Mouse (Mus musculus): ENCODE results near the gene Kcng3. TPM values are rescaled to one million over a fixed set of nuclear protein-coding genes. Genes with fewer than 3 reads are reported as not detected.

Kcng3 gene
- polyA plus RNA-seq, 1 experiment from 2014 or later, result 0.19 TPM

DNA sequence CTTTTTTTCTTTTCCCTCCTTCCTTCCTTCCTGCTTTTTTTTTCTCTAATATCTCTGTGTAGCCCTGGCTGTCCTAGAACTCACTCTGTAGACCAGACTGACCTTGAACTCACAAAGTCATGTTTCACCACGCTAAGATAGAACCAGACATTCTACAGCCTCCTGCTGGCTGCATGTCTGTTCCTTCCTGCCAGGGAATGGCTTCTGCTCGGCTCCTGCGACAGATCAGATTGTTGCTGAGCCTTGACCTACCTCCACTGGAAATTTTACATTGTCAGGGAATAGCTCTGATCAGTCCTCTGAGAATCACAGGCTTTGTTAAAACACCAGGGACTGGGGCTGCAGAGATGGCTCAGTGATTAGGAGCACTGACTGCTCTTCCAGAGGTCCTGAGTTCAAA, 24.0 kb upstream of the Kcng3 start:
- Histone ChIP-seq H3K4me3 (ENCODE audit: low read depth, low read length) (no peak overlapping the region), H3K9ac (ENCODE audit: low read depth, low read length) (no peak overlapping the region), H3K4me1 (replicated peaks; ENCODE audit: control insufficient read depth, insufficient read depth, low read length) (peaks cover 41% of the 10 kb centered on the region), H3K27me3 (replicated peaks; ENCODE audit: control insufficient read depth, insufficient read depth, low read length) (no peaks in the 10 kb centered on the region), H3K36me3 (ENCODE audit: control insufficient read depth, insufficient read depth, low read length) (no peaks in the 10 kb centered on the region; the same call in 1 of the 2 replicates), H3K27ac (ENCODE audit: low read depth, low read length) (no peak overlapping the region), H3K4me2 (no peak overlapping the region), H3K9me3 (ENCODE audit: control insufficient read depth, low read length) (no peaks in the 10 kb centered on the region)
- ATAC-seq (replicated peaks; ENCODE audit: low FRiP score) (no peak), DNase-seq (ENCODE audit: low spot score) (no peak)
- 84% methylated on average over 3 of the region's 3 CpGs for WGBS

GRCm38 (mm10) chr17:83654651-83655136, 23.0 kb upstream of the Kcng3 start:
- Histone ChIP-seq H3K9ac (ENCODE audit: low read depth, low read length) (no peak overlapping the region), H3K4me1 (replicated peaks; ENCODE audit: control insufficient read depth, insufficient read depth, low read length) (peaks cover 44% of the 10 kb centered on the region), H3K27me3 (replicated peaks; ENCODE audit: control insufficient read depth, insufficient read depth, low read length) (no peaks in the 10 kb centered on the region), H3K36me3 (ENCODE audit: control insufficient read depth, insufficient read depth, low read length) (no peaks in the 10 kb centered on the region), H3K27ac (ENCODE audit: low read depth, low read length) (no peak overlapping the region), H3K9me3 (ENCODE audit: control insufficient read depth, low read length) (no peaks in the 10 kb centered on the region), H3K4me3 (ENCODE audit: low read depth, low read length) (no peak overlapping the region), H3K4me2 (no peak overlapping the region)
- ATAC-seq (replicated peaks; ENCODE audit: low FRiP score), result no peak
- no peak for DNase-seq (ENCODE audit: low spot score)
- 49% methylated on average over 13 of the region's 13 CpGs for WGBS

DNA sequence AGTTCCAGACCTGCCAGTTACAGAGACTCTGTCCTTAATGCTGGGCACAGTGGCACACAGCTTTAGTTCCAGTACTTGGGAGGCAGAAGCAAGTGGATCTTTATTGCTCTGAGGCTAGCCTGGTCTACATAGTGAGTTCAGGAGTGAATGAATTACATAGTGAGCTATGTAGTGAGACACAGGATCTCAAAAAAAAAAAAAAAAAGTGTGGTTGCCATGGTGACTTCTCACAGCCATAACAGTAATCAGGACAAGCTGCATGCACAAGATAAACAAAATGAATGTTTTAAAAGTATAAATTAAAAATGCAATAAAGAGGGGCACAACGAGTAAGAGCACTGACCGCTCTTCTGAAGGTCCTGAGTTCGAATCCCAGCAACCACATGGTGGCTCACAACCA, 21.9 kb upstream of the Kcng3 start:
- no peak overlapping the region for H3K9ac ChIP-seq (ENCODE audit: low read depth, low read length)
- no peak overlapping the region for H3K4me3 ChIP-seq (ENCODE audit: low read depth, low read length)
- no peak overlapping the region for H3K4me2 ChIP-seq
- H3K9me3 ChIP-seq (ENCODE audit: control insufficient read depth, low read length), result no peaks in the 10 kb centered on the region
- H3K36me3 ChIP-seq (ENCODE audit: control insufficient read depth, insufficient read depth, low read length), result no peaks in the 10 kb centered on the region
- DNase-seq (ENCODE audit: low spot score), result no peak
- H3K27me3 ChIP-seq (replicated peaks; ENCODE audit: control insufficient read depth, insufficient read depth, low read length), result no peaks in the 10 kb centered on the region
- ATAC-seq (replicated peaks; ENCODE audit: low FRiP score), result no peak
- peaks cover 39% of the 10 kb centered on the region for H3K4me1 ChIP-seq (replicated peaks; ENCODE audit: control insufficient read depth, insufficient read depth, low read length)
- 96% methylated on average over 3 of the region's 3 CpGs for WGBS
- no peak overlapping the region for H3K27ac ChIP-seq (ENCODE audit: low read depth, low read length)

DNA sequence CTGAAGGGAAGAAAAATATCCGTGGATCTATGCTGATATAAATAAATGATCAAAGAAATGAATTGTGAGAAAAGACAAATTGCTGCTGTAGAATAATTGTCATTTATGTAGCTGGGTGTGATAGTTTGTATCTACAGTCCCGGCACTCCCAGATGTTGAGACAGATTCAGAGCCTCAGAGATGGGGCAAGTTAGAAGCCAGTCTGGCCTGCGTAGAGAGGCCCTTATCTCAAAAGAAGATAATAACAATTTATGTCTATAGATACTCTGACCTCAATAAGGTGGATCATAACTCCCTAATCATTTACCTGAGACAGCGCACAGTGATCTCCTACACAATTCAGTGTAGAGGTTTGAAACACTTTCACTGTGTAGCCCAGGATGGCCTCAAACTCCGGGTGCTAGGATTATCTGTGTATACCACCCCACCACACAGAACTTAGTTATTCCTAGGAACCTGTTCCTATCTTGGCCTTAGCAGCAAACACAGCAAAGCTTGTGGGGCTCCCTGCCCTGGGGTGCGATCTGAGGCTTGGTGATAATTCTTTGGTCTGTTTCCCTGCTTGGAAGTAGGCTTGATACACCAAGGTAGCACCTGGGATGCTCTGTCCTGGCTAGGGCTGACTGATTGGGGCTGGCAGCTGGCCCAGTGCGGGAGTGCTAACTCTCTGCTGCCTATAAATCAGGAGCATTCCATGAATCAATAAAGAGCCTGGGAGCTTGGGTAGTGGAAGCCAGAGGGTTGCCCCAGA, 19.4 kb upstream of the Kcng3 start:
- Histone ChIP-seq H3K27ac (ENCODE audit: low read depth, low read length) (peak overlapping the region; percentile 60), H3K4me3 (ENCODE audit: low read depth, low read length) (no peak overlapping the region), H3K36me3 (ENCODE audit: control insufficient read depth, insufficient read depth, low read length) (no peaks in the 10 kb centered on the region), H3K27me3 (replicated peaks; ENCODE audit: control insufficient read depth, insufficient read depth, low read length) (no peaks in the 10 kb centered on the region), H3K4me2 (peak overlapping the region; percentile 7; the same call in 1 of the 2 replicates), H3K4me1 (replicated peaks; ENCODE audit: control insufficient read depth, insufficient read depth, low read length) (peaks cover 34% of the 10 kb centered on the region), H3K9me3 (ENCODE audit: control insufficient read depth, low read length) (no peaks in the 10 kb centered on the region), H3K9ac (ENCODE audit: low read depth, low read length) (no peak overlapping the region)
- DNase-seq (ENCODE audit: low spot score) (no peak), ATAC-seq (replicated peaks; ENCODE audit: low FRiP score) (peak; percentile 94)
- 52% methylated on average over 7 of the region's 7 CpGs for WGBS

DNA sequence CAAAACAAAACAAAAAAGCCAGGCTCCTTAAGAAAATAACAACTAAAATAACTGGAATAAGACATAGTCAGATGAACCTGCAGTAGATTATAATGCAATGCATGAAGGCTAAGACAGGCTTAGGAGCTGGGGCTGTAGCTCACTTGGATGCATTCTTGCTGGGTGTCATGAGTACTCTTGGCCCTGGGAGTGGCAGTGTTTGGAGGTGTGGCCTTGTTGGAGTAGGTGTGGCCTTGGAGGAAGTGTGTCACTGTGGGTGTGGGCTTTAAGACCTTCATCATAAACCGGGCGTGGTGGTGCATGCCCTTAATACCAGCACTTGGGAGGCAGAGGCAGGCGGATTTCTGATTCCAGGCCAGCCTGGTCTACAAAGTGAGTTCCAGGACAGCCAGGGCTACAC, 18.3 kb upstream of the Kcng3 start:
- Histone ChIP-seq H3K4me2 (no peak overlapping the region), H3K36me3 (ENCODE audit: control insufficient read depth, insufficient read depth, low read length) (no peaks in the 10 kb centered on the region), H3K9me3 (ENCODE audit: control insufficient read depth, low read length) (no peaks in the 10 kb centered on the region), H3K27ac (ENCODE audit: low read depth, low read length) (no peak overlapping the region), H3K27me3 (replicated peaks; ENCODE audit: control insufficient read depth, insufficient read depth, low read length) (no peaks in the 10 kb centered on the region), H3K4me3 (ENCODE audit: low read depth, low read length) (no peak overlapping the region), H3K4me1 (replicated peaks; ENCODE audit: control insufficient read depth, insufficient read depth, low read length) (peaks cover 39% of the 10 kb centered on the region), H3K9ac (ENCODE audit: low read depth, low read length) (no peak overlapping the region)
- 71% methylated on average over 3 of the region's 3 CpGs for WGBS
- DNase-seq (ENCODE audit: low spot score) (no peak), ATAC-seq (replicated peaks; ENCODE audit: low FRiP score) (peak; percentile 42; the same call in 1 of the 2 replicates)

DNA sequence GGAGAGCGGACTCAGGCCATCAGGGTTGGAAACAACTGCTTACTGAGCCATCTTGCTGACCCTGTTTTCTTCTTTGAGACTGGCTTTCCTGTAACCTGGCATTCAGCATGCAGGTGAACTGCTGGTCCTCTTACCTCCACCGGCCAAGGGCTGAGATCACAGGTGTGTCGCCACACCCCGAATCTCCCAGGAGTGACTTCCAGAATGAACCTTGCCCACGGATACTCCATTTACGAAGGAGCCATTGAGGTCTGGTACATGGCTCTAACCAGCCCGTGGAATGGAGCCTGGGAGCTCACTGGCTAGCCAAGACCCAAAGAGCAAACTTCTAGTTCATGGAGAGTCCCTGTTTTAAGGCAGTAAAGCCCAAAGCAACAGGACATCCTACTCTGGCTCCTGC, 15.7 kb upstream of the Kcng3 start:
- no peak overlapping the region for H3K4me3 ChIP-seq (ENCODE audit: low read depth, low read length)
- no peak for DNase-seq (ENCODE audit: low spot score)
- H3K27me3 ChIP-seq (replicated peaks; ENCODE audit: control insufficient read depth, insufficient read depth, low read length), result no peaks in the 10 kb centered on the region
- H3K9ac ChIP-seq (ENCODE audit: low read depth, low read length), result no peak overlapping the region
- H3K4me2 ChIP-seq, result no peak overlapping the region
- H3K36me3 ChIP-seq (ENCODE audit: control insufficient read depth, insufficient read depth, low read length), result no peaks in the 10 kb centered on the region
- no peaks in the 10 kb centered on the region for H3K9me3 ChIP-seq (ENCODE audit: control insufficient read depth, low read length)
- 94% methylated on average over 7 of the region's 7 CpGs for WGBS
- no peak overlapping the region for H3K27ac ChIP-seq (ENCODE audit: low read depth, low read length)
- ATAC-seq (replicated peaks; ENCODE audit: low FRiP score), result no peak
- peaks cover 29% of the 10 kb centered on the region for H3K4me1 ChIP-seq (replicated peaks; ENCODE audit: control insufficient read depth, insufficient read depth, low read length)

DNA sequence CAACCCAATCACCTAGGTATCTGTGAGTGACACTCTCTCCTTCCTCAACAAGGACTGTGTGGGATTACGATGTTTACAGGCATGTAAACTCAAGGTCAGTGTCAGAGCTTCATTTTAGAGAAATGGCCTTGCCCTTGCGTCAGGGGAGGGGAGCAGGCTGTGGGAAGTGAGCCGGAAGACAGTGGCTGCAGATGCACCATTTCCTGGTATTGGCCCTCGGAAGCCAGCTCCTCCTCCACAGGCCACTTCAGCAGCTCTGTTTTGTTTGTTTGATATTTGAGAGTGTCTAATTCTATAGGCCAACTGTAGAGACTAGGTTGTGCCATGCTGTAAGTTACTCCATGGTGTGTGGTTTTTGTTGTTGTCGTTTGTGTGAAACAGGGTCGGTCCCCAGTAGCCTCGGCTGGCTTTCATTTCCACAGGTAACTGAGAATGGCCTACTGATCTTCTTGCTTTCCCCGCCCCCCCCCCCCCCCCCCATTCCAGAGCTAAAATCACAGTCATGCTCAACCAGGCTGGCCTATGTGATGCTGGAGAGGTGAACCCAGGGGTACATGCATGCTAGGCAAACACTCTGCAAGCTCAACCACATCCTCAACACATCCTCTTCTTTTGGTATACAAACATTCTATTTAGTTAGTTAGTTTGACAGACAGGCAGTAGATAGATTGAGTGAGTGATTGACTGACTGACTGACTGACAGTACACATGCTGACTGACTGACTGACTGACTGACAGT, 14.9 kb upstream of the Kcng3 start:
- WGBS, result 67% methylated on average over 8 of the region's 8 CpGs
- H3K4me3 ChIP-seq (ENCODE audit: low read depth, low read length), result no peak overlapping the region
- DNase-seq (ENCODE audit: low spot score), result no peak
- no peaks in the 10 kb centered on the region for H3K9me3 ChIP-seq (ENCODE audit: control insufficient read depth, low read length)
- H3K36me3 ChIP-seq (ENCODE audit: control insufficient read depth, insufficient read depth, low read length), result no peaks in the 10 kb centered on the region
- H3K27me3 ChIP-seq (replicated peaks; ENCODE audit: control insufficient read depth, insufficient read depth, low read length), result no peaks in the 10 kb centered on the region
- H3K27ac ChIP-seq (ENCODE audit: low read depth, low read length), result no peak overlapping the region
- peaks cover 21% of the 10 kb centered on the region for H3K4me1 ChIP-seq (replicated peaks; ENCODE audit: control insufficient read depth, insufficient read depth, low read length)
- no peak overlapping the region for H3K9ac ChIP-seq (ENCODE audit: low read depth, low read length)
- no peak overlapping the region for H3K4me2 ChIP-seq
- no peak for ATAC-seq (replicated peaks; ENCODE audit: low FRiP score)

DNA sequence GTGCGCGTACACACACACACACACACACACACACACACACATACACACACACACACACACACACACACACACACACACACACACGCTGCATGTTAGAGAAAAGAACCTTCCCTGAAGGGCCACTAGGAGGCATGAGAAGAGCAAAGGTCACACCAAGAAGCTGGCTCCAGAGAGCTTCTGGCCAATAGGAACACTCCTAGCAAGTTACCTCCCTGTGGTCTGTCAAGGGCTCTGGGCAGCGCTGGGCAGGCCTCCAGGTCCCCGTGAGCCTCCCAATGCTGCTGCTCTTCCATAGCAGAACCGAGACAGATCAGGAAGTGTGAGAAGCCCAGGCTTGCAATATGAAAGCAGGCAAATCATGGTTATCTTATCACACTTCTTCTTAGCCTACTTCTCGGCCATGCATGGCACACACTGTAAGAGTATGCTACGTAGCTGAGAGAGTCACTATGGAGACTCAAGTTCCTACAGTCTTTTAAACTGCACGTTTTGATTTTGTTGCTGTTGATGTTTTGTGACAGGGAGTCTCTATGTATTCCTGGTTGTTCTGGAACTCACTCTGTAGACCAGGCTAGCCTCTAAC, 13.6 kb upstream of the Kcng3 start:
- no peak overlapping the region; the same call in 1 of the 2 replicates for H3K27ac ChIP-seq (ENCODE audit: low read depth, low read length)

More for the DNA sequence above, 13.6 kb upstream of the Kcng3 start:
- no peaks in the 10 kb centered on the region for H3K9me3 ChIP-seq (ENCODE audit: control insufficient read depth, low read length)
- ATAC-seq (replicated peaks; ENCODE audit: low FRiP score), result peak; percentile 84
- DNase-seq (ENCODE audit: low spot score), result peak; percentile 63
- peaks cover 15% of the 10 kb centered on the region for H3K4me1 ChIP-seq (replicated peaks; ENCODE audit: control insufficient read depth, insufficient read depth, low read length)
- no peaks in the 10 kb centered on the region for H3K36me3 ChIP-seq (ENCODE audit: control insufficient read depth, insufficient read depth, low read length)
- H3K4me3 ChIP-seq (ENCODE audit: low read depth, low read length), result no peak overlapping the region
- H3K27me3 ChIP-seq (replicated peaks; ENCODE audit: control insufficient read depth, insufficient read depth, low read length), result no peaks in the 10 kb centered on the region
- no peak overlapping the region for H3K9ac ChIP-seq (ENCODE audit: low read depth, low read length)
- 35% methylated on average over 9 of the region's 9 CpGs for WGBS
- peak overlapping the region; percentile 26 for H3K4me2 ChIP-seq

Data from liver, embryonic 11.5 days (tissue).